Mouse (Mus musculus) embryonic fibroblast, embryonic 13.5 days (primary cell): ENCODE data around the gene 3830406C13Rik. TPM values are rescaled to one million over a fixed set of nuclear protein-coding genes. Genes with fewer than 3 reads are reported as not detected.
"Not testable (repeated sequence)": the region's sequence is repeated elsewhere in the genome, so short reads cannot be mapped to it uniquely, and the experiment has no call there.

ENCODE experiments used
- H3K27ac ChIP-seq: 2 replicates; pipeline ENCODE4 v1.5.1; 2012; ENCODE audit warnings: low read length, control low read depth, inconsistent platforms; ENCODE audit not compliant: insufficient read depth
- H3K4me1 ChIP-seq: 2 replicates; pipeline ENCODE4 v1.6.1; 2011; ENCODE audit warnings: low read length; ENCODE audit not compliant: control insufficient read depth, insufficient read depth
- H3K4me3 ChIP-seq: 2 replicates; pipeline ENCODE4 v1.5.1; 2011; ENCODE audit warnings: mild to moderate bottlenecking, control low read depth, low read length; ENCODE audit not compliant: insufficient read depth
- CTCF ChIP-seq: IDR thresholded peaks from 2 replicates; pipeline ENCODE4 v1.5.1; 2011; ENCODE audit warnings: mild to moderate bottlenecking, control low read depth, low read length, moderate library complexity, borderline replicate concordance; ENCODE audit not compliant: insufficient read depth
- POLR2A ChIP-seq: IDR thresholded peaks from 2 replicates; pipeline ENCODE4 v1.6.1; 2011; ENCODE audit warnings: low read depth, mild to moderate bottlenecking, control low read depth, low read length, moderate library complexity
- polyA plus RNA-seq: library from polyadenylated mRNA; stranded (reverse); fragments of >200 nt; gene quantifications from 2 replicates; pipeline ENCODE4 v1.2.4, GENCODE M21; 2011; ENCODE audit warnings: low read depth; ENCODE audit not compliant: missing spikeins, insufficient read length

3830406C13Rik gene
- polyA plus RNA-seq: 31.6 and 38.1 TPM in 2 replicates

- H3K4me3 ChIP-seq: peak within 1 kb of the TSS; percentile 67
- H3K27ac ChIP-seq: peak within 1 kb of the TSS; percentile 23
- TF ChIP-seq CTCF: no peak
- TF ChIP-seq POLR2A: peak; percentile 97
- no peaks in the 10 kb centered on the region for H3K4me1 ChIP-seq
These were observed at the start of gene 3830406C13Rik for GRCm38 (mm10) chr14:12284141-12284912. TSS of gene 3830406C13Rik (plus strand) at chr14:12284173.

GRCm38 (mm10) chr14:12243726-12244125 is 40.2 kb upstream of the 3830406C13Rik start:
- no peaks in the 10 kb centered on the region for H3K4me1 ChIP-seq
- TF ChIP-seq CTCF: no peak
- TF ChIP-seq POLR2A: no peak
- H3K27ac ChIP-seq: no peak overlapping the region
- H3K4me3 ChIP-seq: no peak overlapping the region

GRCm38 (mm10) chr14:12276031-12276430 is 7.9 kb upstream of the 3830406C13Rik start:
- Histone ChIP-seq H3K4me3 (no peak overlapping the region), H3K4me1 (no peaks in the 10 kb centered on the region)
- no peak for TF ChIP-seq POLR2A
- no peak for TF ChIP-seq CTCF

GRCm38 (mm10) chr14:12283641-12284040 is 332 bp upstream of the 3830406C13Rik start, which contains the start of gene Gm49355:
TSS of gene Gm49355 (plus strand) at chr14:12283976.
- TF ChIP-seq CTCF (no peak), POLR2A (no peak)
- H3K27ac ChIP-seq: peak within 1 kb of the TSS; percentile 23
- H3K4me1 ChIP-seq: no peaks in the 10 kb centered on the region
- H3K4me3 ChIP-seq: peak within 1 kb of the TSS; percentile 67

More at GRCm38 (mm10) chr14:12276031-12276430, 7.9 kb upstream of the 3830406C13Rik start:
- no peak overlapping the region for H3K27ac ChIP-seq

GRCm38 (mm10) chr14:12289747-12290146 is 5.8 kb downstream of the 3830406C13Rik start:
- not testable (repeated sequence) for H3K4me1 ChIP-seq, H3K4me3 ChIP-seq, H3K27ac ChIP-seq

GRCm38 (mm10) chr14:12296391-12296790 is 12.4 kb downstream of the 3830406C13Rik start:
- TF ChIP-seq POLR2A (no peak), CTCF (no peak)
- Histone ChIP-seq H3K4me1 (no peaks in the 10 kb centered on the region), H3K4me3 (no peak overlapping the region), H3K27ac (no peak overlapping the region)

- Histone ChIP-seq H3K4me1 (no peaks in the 10 kb centered on the region), H3K4me3 (no peak overlapping the region), H3K27ac (no peak overlapping the region)
- TF ChIP-seq CTCF: no peak
- TF ChIP-seq POLR2A: no peak
These were observed 15.2 kb downstream of the 3830406C13Rik start for GRCm38 (mm10) chr14:12299171-12299570.

- TF ChIP-seq POLR2A: no peak
- no peak for TF ChIP-seq CTCF
- Histone ChIP-seq H3K27ac (no peak overlapping the region), H3K4me3 (no peak overlapping the region), H3K4me1 (no peaks in the 10 kb centered on the region)
These were observed 15.7 kb downstream of the 3830406C13Rik start for GRCm38 (mm10) chr14:12299654-12300053.

- TF ChIP-seq POLR2A (no peak), CTCF (no peak)
- Histone ChIP-seq H3K27ac (no peak overlapping the region), H3K4me1 (no peaks in the 10 kb centered on the region), H3K4me3 (no peak overlapping the region)
These were observed 16.3 kb downstream of the 3830406C13Rik start for GRCm38 (mm10) chr14:12300275-12300674.

- TF ChIP-seq CTCF (no peak), POLR2A (no peak)
- H3K4me3 ChIP-seq: no peak overlapping the region
- no peaks in the 10 kb centered on the region for H3K4me1 ChIP-seq
- no peak overlapping the region for H3K27ac ChIP-seq
These were observed 16.7 kb downstream of the 3830406C13Rik start for GRCm38 (mm10) chr14:12300677-12301076.
